Mouse (Mus musculus) midbrain, postnatal 0 days (tissue): ENCODE measurements around the gene Tusc2. TPM values are rescaled to one million over a fixed set of nuclear protein-coding genes. Genes with fewer than 3 reads are reported as not detected.

Source experiments
- ATAC-seq: fragments of 200-750 bp; cut with Nextera tagmentation; 2 replicates; pipeline ENCODE4 v1.8.0; 2017; ENCODE audit warnings: moderate number of reproducible peaks, mild to moderate bottlenecking, moderate TSS enrichment, moderate library complexity; ENCODE audit not compliant: low FRiP score
- DNase-seq: peaks from one replicate; pipeline ENCODE4 v3.0.0-alpha.2; 2015; ENCODE audit warnings: low spot score
- H3K27ac ChIP-seq: fragments of 300-500 bp; sonication (generic); 2 replicates; pipeline ENCODE4 v1.5.1; 2014; ENCODE audit warnings: low read depth, mild to moderate bottlenecking, low read length, mixed read lengths
- H3K27me3 ChIP-seq: fragments of 300-500 bp; sonication (generic); 2 replicates; pipeline ENCODE4 v1.6.1; 2014; ENCODE audit warnings: low read length, control low read depth, mixed read lengths; ENCODE audit not compliant: insufficient read depth
- H3K36me3 ChIP-seq: fragments of 300-500 bp; sonication (generic); 2 replicates; pipeline ENCODE4 v1.6.1; 2014; ENCODE audit warnings: low read length, control low read depth, mixed read lengths; ENCODE audit not compliant: insufficient read depth
- H3K4me1 ChIP-seq: fragments of 300-500 bp; sonication (generic); 2 replicates; pipeline ENCODE4 v1.6.1; 2014; ENCODE audit warnings: mild to moderate bottlenecking, control low read depth, antibody characterized with exemption, low read length, mixed read lengths; ENCODE audit not compliant: insufficient read depth
- H3K4me2 ChIP-seq: fragments of 300-500 bp; sonication (generic); 2 replicates; pipeline ENCODE4 v1.6.1; 2014; ENCODE audit warnings: low read depth, mild to moderate bottlenecking, low read length, mixed read lengths; ENCODE audit not compliant: poor library complexity, severe bottlenecking
- H3K4me3 ChIP-seq: fragments of 300-500 bp; sonication (generic); 2 replicates; pipeline ENCODE4 v1.5.1; 2014; ENCODE audit warnings: low read depth, mild to moderate bottlenecking, low read length, moderate library complexity
- H3K9ac ChIP-seq: fragments of 300-500 bp; sonication (generic); replicated peaks from 2 replicates; pipeline ENCODE4 v1.6.1; 2014; ENCODE audit warnings: mild to moderate bottlenecking, low read length, moderate library complexity, mixed read lengths; ENCODE audit not compliant: poor library complexity, severe bottlenecking
- H3K9me3 ChIP-seq: fragments of 300-500 bp; sonication (generic); 2 replicates; pipeline ENCODE4 v1.6.1; 2016; ENCODE audit warnings: low read length, control low read depth
- CTCF ChIP-seq: IDR thresholded peaks from 2 replicates; pipeline ENCODE4 v1.5.1; 2016; ENCODE audit warnings: antibody characterized with exemption, mild to moderate bottlenecking
- WGBS: fragments of 180-500 bp; shearing (Covaris S2); extraction: QIAGEN DNeasy Blood & Tissue Kit; methylation state at CpG from one replicate; pipeline ENCODE4 v1.1.7; 2014; 5-methylcytosine and 5-hydroxymethylcytosine counted together
- polyA plus RNA-seq: library from polyadenylated mRNA; unstranded; fragments of >200 nt; fragmentation: Nextera tagmentation; extraction: Ambion mirVana; gene quantifications from 2 replicates; pipeline ENCODE4 v1.2.1, GENCODE M21; 2015
- total RNA-seq: library from RNA; depleted of rRNA; stranded (reverse); fragments of >200 nt; gene quantifications from 2 replicates; pipeline ENCODE4 v1.2.3, GENCODE M21; 2014

Gene Tusc2
- total and polyA plus RNA-seq, 2 experiments from 2014 or later: 132 to 142 TPM

- no peak for TF ChIP-seq CTCF
- Histone ChIP-seq H3K27ac (peak within 1 kb of the TSS; percentile 19; the same call in 1 of the 2 replicates), H3K9ac (0 out of 2 replicates have a peak within 1 kb of the TSS, but pooled peaks have one; percentile 19), H3K9me3 (no peaks in the 10 kb centered on the region), H3K4me3 (peak within 1 kb of the TSS; percentile 22), H3K27me3 (peaks cover 20% of the 10 kb centered on the region), H3K4me2 (peak within 1 kb of the TSS; percentile 57), H3K4me1 (peaks cover 11% of the 10 kb centered on the region; the same call in 1 of the 2 replicates), H3K36me3 (peaks cover 14% of the 10 kb centered on the region)
- ATAC-seq (peak; percentile 50), DNase-seq (peak; percentile 95)
- whole genome bisulfite sequencing: 3% methylated on average over 20 of the region's 20 CpGs
Observed at GRCm38 (mm10) chr9:107547026-107547425, 16.0 kb upstream of the Tusc2 start, which contains the start of gene Zmynd10. TSS of gene Zmynd10 (plus strand) at chr9:107547298.

GRCm38 (mm10) chr9:107547957-107548356 is 15.1 kb upstream of the Tusc2 start:
- H3K4me2 ChIP-seq: no peak overlapping the region
- TF ChIP-seq CTCF: no peak
- DNase-seq (no peak), ATAC-seq (no peak)
- peaks cover 14% of the 10 kb centered on the region for H3K36me3 ChIP-seq
- peaks cover 28% of the 10 kb centered on the region for H3K27me3 ChIP-seq
- peaks cover 11% of the 10 kb centered on the region; the same call in 1 of the 2 replicates for H3K4me1 ChIP-seq
- H3K9me3 ChIP-seq: no peaks in the 10 kb centered on the region
- H3K9ac ChIP-seq: no peak overlapping the region
- WGBS: 83% methylated on average over 5 of the region's 5 CpGs
- no peak overlapping the region for H3K27ac ChIP-seq
- H3K4me3 ChIP-seq: no peak overlapping the region

GRCm38 (mm10) chr9:107548820-107549219 is 14.2 kb upstream of the Tusc2 start:
- 91% methylated on average over 10 of the region's 10 CpGs for WGBS

GRCm38 (mm10) chr9:107549297-107550074 is 13.6 kb upstream of the Tusc2 start:
- WGBS: 89% methylated on average over 20 of the region's 20 CpGs
- TF ChIP-seq CTCF: no peak
- H3K4me1 ChIP-seq: peaks cover 11% of the 10 kb centered on the region; the same call in 1 of the 2 replicates

More at GRCm38 (mm10) chr9:107548820-107549219, 14.2 kb upstream of the Tusc2 start:
- no peak overlapping the region for H3K9ac ChIP-seq
- peaks cover 11% of the 10 kb centered on the region; the same call in 1 of the 2 replicates for H3K4me1 ChIP-seq
- H3K9me3 ChIP-seq: no peaks in the 10 kb centered on the region
- no peak for DNase-seq
- H3K36me3 ChIP-seq: peaks cover 14% of the 10 kb centered on the region
- no peak overlapping the region for H3K4me3 ChIP-seq
- no peak for TF ChIP-seq CTCF
- H3K27me3 ChIP-seq: peaks cover 28% of the 10 kb centered on the region
- ATAC-seq: no peak
- no peak overlapping the region for H3K4me2 ChIP-seq
- H3K27ac ChIP-seq: no peak overlapping the region

GRCm38 (mm10) chr9:107550491-107551116 is 12.5 kb upstream of the Tusc2 start:
- Histone ChIP-seq H3K27ac (no peak overlapping the region), H3K4me2 (peak overlapping the region; percentile 56), H3K27me3 (peaks cover 28% of the 10 kb centered on the region), H3K4me3 (no peak overlapping the region), H3K9me3 (no peaks in the 10 kb centered on the region), H3K9ac (no peak overlapping the region), H3K4me1 (peaks cover 11% of the 10 kb centered on the region; the same call in 1 of the 2 replicates), H3K36me3 (no peaks in the 10 kb centered on the region)
- WGBS: 38% methylated on average over 23 of the region's 23 CpGs
- ATAC-seq (no peak), DNase-seq (no peak)
- no peak for TF ChIP-seq CTCF

More at GRCm38 (mm10) chr9:107549297-107550074, 13.6 kb upstream of the Tusc2 start:
- peaks cover 28% of the 10 kb centered on the region for H3K27me3 ChIP-seq
- peaks cover 10% of the 10 kb centered on the region for H3K36me3 ChIP-seq
- no peak overlapping the region for H3K4me3 ChIP-seq
- H3K9me3 ChIP-seq: no peaks in the 10 kb centered on the region
- no peak overlapping the region for H3K9ac ChIP-seq
- H3K4me2 ChIP-seq: no peak overlapping the region
- no peak for DNase-seq
- no peak for ATAC-seq
- H3K27ac ChIP-seq: no peak overlapping the region
